Mouse (Mus musculus) hindbrain, embryonic 16.5 days (tissue): Measurements from ENCODE around the gene Gnpat. TPM values are rescaled to one million over a fixed set of nuclear protein-coding genes. Genes with fewer than 3 reads are reported as not detected.
"Not testable (repeated sequence)": the region's sequence is repeated elsewhere in the genome, so short reads cannot be mapped to it uniquely, and the experiment has no call there.

Experiments used
- ATAC-seq: fragments of 200-750 bp; cut with Nextera tagmentation; 2 replicates; pipeline ENCODE4 v1.8.0; 2017; ENCODE audit warnings: moderate TSS enrichment, moderate library complexity
- H3K27ac ChIP-seq: fragments of 300-500 bp; sonication (generic); 2 replicates; pipeline ENCODE4 v1.5.1; 2014; ENCODE audit warnings: low read depth, mild to moderate bottlenecking, control low read depth, low read length, moderate library complexity
- H3K27me3 ChIP-seq: fragments of 300-500 bp; sonication (generic); replicated peaks from 2 replicates; pipeline ENCODE4 v1.6.1; 2014; ENCODE audit warnings: low read length; ENCODE audit not compliant: control insufficient read depth, insufficient read depth
- H3K36me3 ChIP-seq: fragments of 300-500 bp; sonication (generic); 2 replicates; pipeline ENCODE4 v1.6.1; 2014; ENCODE audit warnings: mild to moderate bottlenecking, low read length, moderate library complexity, mixed read lengths; ENCODE audit not compliant: control insufficient read depth, insufficient read depth
- H3K4me1 ChIP-seq: fragments of 300-500 bp; sonication (generic); 2 replicates; pipeline ENCODE4 v1.6.1; 2014; ENCODE audit warnings: low read depth, low read length; ENCODE audit not compliant: control insufficient read depth, insufficient read depth
- H3K4me2 ChIP-seq: fragments of 300-500 bp; sonication (generic); 2 replicates; pipeline ENCODE4 v1.6.1; 2014; ENCODE audit warnings: mild to moderate bottlenecking, low read length, control low read depth, moderate library complexity
- H3K4me3 ChIP-seq: fragments of 300-500 bp; sonication (generic); 2 replicates; pipeline ENCODE4 v1.5.1; 2014; ENCODE audit warnings: mild to moderate bottlenecking, low read length, control low read depth, moderate library complexity
- H3K9ac ChIP-seq: fragments of 300-500 bp; sonication (generic); 2 replicates; pipeline ENCODE4 v1.6.1; 2014; ENCODE audit warnings: low read depth, mild to moderate bottlenecking, control low read depth, low read length, moderate library complexity
- H3K9me3 ChIP-seq: fragments of 300-500 bp; sonication (generic); 2 replicates; pipeline ENCODE4 v1.6.1; 2014; ENCODE audit warnings: mild to moderate bottlenecking, low read length, moderate library complexity; ENCODE audit not compliant: control insufficient read depth
- WGBS: fragments of 180-500 bp; shearing (Covaris S2); extraction: QIAGEN DNeasy Blood & Tissue Kit; methylation state at CpG from one replicate; pipeline ENCODE4 v1.1.7; 2014; 5-methylcytosine and 5-hydroxymethylcytosine counted together
- polyA plus RNA-seq: library from polyadenylated mRNA; unstranded; fragments of >200 nt; fragmentation: Nextera tagmentation; extraction: Ambion mirVana; gene quantifications from 2 replicates; pipeline ENCODE4 v1.2.1, GENCODE M21; 2015

Gene Gnpat
- polyA plus RNA-seq, 1 experiment from 2014 or later: 73.8 TPM

GRCm38 (mm10) chr8:124837956-124838355 is 24.9 kb upstream of the Gnpat start:
- no peaks in the 10 kb centered on the region for H3K9me3 ChIP-seq
- ATAC-seq: no peak
- no peaks in the 10 kb centered on the region for H3K27me3 ChIP-seq
- no peak overlapping the region for H3K9ac ChIP-seq
- H3K4me2 ChIP-seq: no peak overlapping the region
- no peaks in the 10 kb centered on the region for H3K4me1 ChIP-seq
- peaks cover 12% of the 10 kb centered on the region for H3K36me3 ChIP-seq
- no peak overlapping the region for H3K4me3 ChIP-seq
- WGBS: 93% methylated on average over 2 of the region's 2 CpGs
- no peak overlapping the region for H3K27ac ChIP-seq

- Histone ChIP-seq H3K4me1 (no peaks in the 10 kb centered on the region), H3K4me3 (no peak overlapping the region), H3K4me2 (no peak overlapping the region), H3K36me3 (peaks cover 12% of the 10 kb centered on the region), H3K9ac (no peak overlapping the region), H3K27ac (no peak overlapping the region), H3K9me3 (no peaks in the 10 kb centered on the region), H3K27me3 (no peaks in the 10 kb centered on the region)
- ATAC-seq: no peak
- 92% methylated on average over 10 of the region's 10 CpGs for WGBS
Measured at GRCm38 (mm10) chr8:124839371-124839770, 23.5 kb upstream of the Gnpat start.

- WGBS: 93% methylated on average over 7 of the region's 7 CpGs
- no peak for ATAC-seq
- Histone ChIP-seq H3K9ac (no peak overlapping the region), H3K4me3 (no peak overlapping the region), H3K4me2 (no peak overlapping the region), H3K4me1 (no peaks in the 10 kb centered on the region), H3K36me3 (peaks cover 12% of the 10 kb centered on the region), H3K9me3 (no peaks in the 10 kb centered on the region), H3K27me3 (no peaks in the 10 kb centered on the region), H3K27ac (no peak overlapping the region)
Measured at GRCm38 (mm10) chr8:124840900-124841299, 21.9 kb upstream of the Gnpat start.

- no peaks in the 10 kb centered on the region for H3K4me1 ChIP-seq
- H3K4me3 ChIP-seq: no peak overlapping the region
- H3K36me3 ChIP-seq: peaks cover 12% of the 10 kb centered on the region
- H3K4me2 ChIP-seq: no peak overlapping the region
- no peaks in the 10 kb centered on the region for H3K27me3 ChIP-seq
- 93% methylated on average over 10 of the region's 10 CpGs for WGBS
- H3K9ac ChIP-seq: no peak overlapping the region
- no peak for ATAC-seq
- H3K27ac ChIP-seq: no peak overlapping the region
- no peaks in the 10 kb centered on the region for H3K9me3 ChIP-seq
Measured at GRCm38 (mm10) chr8:124841775-124842174, 21.1 kb upstream of the Gnpat start.

- not testable (repeated sequence) for H3K4me1 ChIP-seq, H3K9ac ChIP-seq, H3K9me3 ChIP-seq, H3K4me2 ChIP-seq, H3K4me3 ChIP-seq, H3K27ac ChIP-seq, H3K27me3 ChIP-seq, ATAC-seq
- WGBS: 67% methylated on average over 1 of the region's 1 CpGs
- peaks cover 12% of the 10 kb centered on the region for H3K36me3 ChIP-seq
Measured at GRCm38 (mm10) chr8:124842929-124843328, 19.9 kb upstream of the Gnpat start.

GRCm38 (mm10) chr8:124845131-124845530 is 17.7 kb upstream of the Gnpat start:
- Histone ChIP-seq H3K9me3 (no peaks in the 10 kb centered on the region), H3K4me3 (no peak overlapping the region), H3K36me3 (no peaks in the 10 kb centered on the region), H3K4me1 (no peaks in the 10 kb centered on the region), H3K27ac (no peak overlapping the region), H3K27me3 (no peaks in the 10 kb centered on the region), H3K4me2 (no peak overlapping the region), H3K9ac (no peak overlapping the region)
- ATAC-seq: no peak
- WGBS: 77% methylated on average over 3 of the region's 3 CpGs

- ATAC-seq: no peak
- Histone ChIP-seq H3K27me3 (no peaks in the 10 kb centered on the region), H3K9me3 (no peaks in the 10 kb centered on the region), H3K36me3 (no peaks in the 10 kb centered on the region), H3K4me2 (no peak overlapping the region), H3K27ac (no peak overlapping the region), H3K9ac (no peak overlapping the region), H3K4me1 (no peaks in the 10 kb centered on the region), H3K4me3 (no peak overlapping the region)
- 94% methylated on average over 5 of the region's 5 CpGs for WGBS
Measured at GRCm38 (mm10) chr8:124845573-124845972, 17.3 kb upstream of the Gnpat start.

GRCm38 (mm10) chr8:124853511-124853910 is 9.3 kb upstream of the Gnpat start:
- 100% methylated on average over 1 of the region's 1 CpGs for WGBS
- ATAC-seq: no peak
- H3K4me3 ChIP-seq: no peak overlapping the region
- H3K4me1 ChIP-seq: no peaks in the 10 kb centered on the region
- no peaks in the 10 kb centered on the region for H3K27me3 ChIP-seq
- no peak overlapping the region for H3K9ac ChIP-seq
- H3K9me3 ChIP-seq: peaks cover 14% of the 10 kb centered on the region
- no peak overlapping the region for H3K27ac ChIP-seq
- H3K4me2 ChIP-seq: no peak overlapping the region
- peaks cover 26% of the 10 kb centered on the region for H3K36me3 ChIP-seq

- Histone ChIP-seq H3K36me3 (peaks cover 21% of the 10 kb centered on the region), H3K4me1 (peaks cover 8% of the 10 kb centered on the region), H3K4me2 (no peak overlapping the region), H3K27ac (no peak overlapping the region), H3K9me3 (peaks cover 14% of the 10 kb centered on the region), H3K4me3 (no peak overlapping the region), H3K9ac (no peak overlapping the region), H3K27me3 (no peaks in the 10 kb centered on the region)
- no peak for ATAC-seq
Measured at GRCm38 (mm10) chr8:124859466-124859865, 3.4 kb upstream of the Gnpat start.

- no peaks in the 10 kb centered on the region for H3K27me3 ChIP-seq
- H3K9me3 ChIP-seq: peaks cover 9% of the 10 kb centered on the region
- H3K9ac ChIP-seq: no peak overlapping the region
- H3K4me2 ChIP-seq: no peak overlapping the region
- no peak overlapping the region for H3K4me3 ChIP-seq
- H3K4me1 ChIP-seq: peaks cover 10% of the 10 kb centered on the region
- H3K27ac ChIP-seq: no peak overlapping the region
- peaks cover 14% of the 10 kb centered on the region; the same call in 1 of the 2 replicates for H3K36me3 ChIP-seq
- ATAC-seq: no peak
- WGBS: 89% methylated on average over 3 of the region's 3 CpGs
Measured at GRCm38 (mm10) chr8:124860188-124860587, 2.6 kb upstream of the Gnpat start.
